Mouse (Mus musculus): ENCODE data around the gene Klhl5. TPM values are rescaled to one million over a fixed set of nuclear protein-coding genes. Genes with fewer than 3 reads are reported as not detected.

Klhl5 gene
- polyA plus RNA-seq, 1 experiment, result 9.9 TPM

GRCm38 (mm10) chr5:65097457-65097856 is 9.9 kb upstream of the Klhl5 start:
- Histone ChIP-seq H3K27me3 (ENCODE audit: control insufficient read depth, insufficient read depth, insufficient read length) (no peaks in the 10 kb centered on the region), H3K79me2 (ENCODE audit: control insufficient read depth, insufficient read depth) (no peaks in the 10 kb centered on the region), H3ac (ENCODE audit: control insufficient read depth, insufficient read length, low read depth) (no peak overlapping the region), H3K4me3 (ENCODE audit: insufficient read depth, poor library complexity, severe bottlenecking) (no peak overlapping the region), H3K79me3 (ENCODE audit: low read depth) (no peaks in the 10 kb centered on the region), H3K36me3 (ENCODE audit: control insufficient read depth, insufficient read depth) (no peaks in the 10 kb centered on the region)
- TF ChIP-seq MAX (IDR thresholded peaks at IDR 0.05) (no peak), MYOG (IDR thresholded peaks at IDR 0.05; ENCODE audit: control insufficient read depth, extremely low read depth, insufficient read length) (no peak), MYOD1 (IDR thresholded peaks at IDR 0.05; ENCODE audit: control insufficient read depth, insufficient read length, low read depth) (no peak), CTCF (IDR thresholded peaks at IDR 0.05; ENCODE audit: control insufficient read depth, insufficient read depth, insufficient read length) (no peak), CEBPB (IDR thresholded peaks at IDR 0.05; ENCODE audit: low read depth) (no peak), FOSL1 (IDR thresholded peaks at IDR 0.05; ENCODE audit: insufficient read depth, low read length, poor library complexity, severe bottlenecking) (no peak)

- H3K4me3 ChIP-seq (ENCODE audit: insufficient read depth, poor library complexity, severe bottlenecking), result no peak overlapping the region
- H3K36me3 ChIP-seq (ENCODE audit: control insufficient read depth, insufficient read depth), result no peaks in the 10 kb centered on the region
- H3K27me3 ChIP-seq (ENCODE audit: control insufficient read depth, insufficient read depth, insufficient read length), result no peaks in the 10 kb centered on the region
- H3ac ChIP-seq (ENCODE audit: control insufficient read depth, insufficient read length, low read depth), result no peak overlapping the region
- no peaks in the 10 kb centered on the region for H3K79me3 ChIP-seq (ENCODE audit: low read depth)
- no peaks in the 10 kb centered on the region for H3K79me2 ChIP-seq (ENCODE audit: control insufficient read depth, insufficient read depth)
- TF ChIP-seq CTCF (IDR thresholded peaks at IDR 0.05; ENCODE audit: control insufficient read depth, insufficient read depth, insufficient read length), result no peak
- no peak for TF ChIP-seq CEBPB (IDR thresholded peaks at IDR 0.05; ENCODE audit: low read depth)
- no peak for TF ChIP-seq FOSL1 (IDR thresholded peaks at IDR 0.05; ENCODE audit: insufficient read depth, low read length, poor library complexity, severe bottlenecking)
- TF ChIP-seq MAX (IDR thresholded peaks at IDR 0.05), result no peak
- no peak for TF ChIP-seq MYOG (IDR thresholded peaks at IDR 0.05; ENCODE audit: control insufficient read depth, extremely low read depth, insufficient read length)
- TF ChIP-seq USF1 (IDR thresholded peaks at IDR 0.05; ENCODE audit: low read depth), result no peak
- no peak for TF ChIP-seq MYOD1 (IDR thresholded peaks at IDR 0.05; ENCODE audit: control insufficient read depth, insufficient read length, low read depth)
Measured at GRCm38 (mm10) chr5:65100002-65100401, 7.3 kb upstream of the Klhl5 start.

- Histone ChIP-seq H3K79me3 (ENCODE audit: low read depth) (no peaks in the 10 kb centered on the region), H3ac (ENCODE audit: control insufficient read depth, insufficient read length, low read depth) (no peak overlapping the region), H3K27me3 (ENCODE audit: control insufficient read depth, insufficient read depth, insufficient read length) (no peaks in the 10 kb centered on the region), H3K4me3 (ENCODE audit: insufficient read depth, poor library complexity, severe bottlenecking) (no peak overlapping the region), H3K79me2 (ENCODE audit: control insufficient read depth, insufficient read depth) (no peaks in the 10 kb centered on the region), H3K36me3 (ENCODE audit: control insufficient read depth, insufficient read depth) (no peaks in the 10 kb centered on the region)
- TF ChIP-seq MYOG (IDR thresholded peaks at IDR 0.05; ENCODE audit: control insufficient read depth, extremely low read depth, insufficient read length) (no peak), USF1 (IDR thresholded peaks at IDR 0.05; ENCODE audit: low read depth) (no peak), CEBPB (IDR thresholded peaks at IDR 0.05; ENCODE audit: low read depth) (no peak)
Measured at GRCm38 (mm10) chr5:65101209-65101608, 6.1 kb upstream of the Klhl5 start.

- Histone ChIP-seq H3K79me2 (ENCODE audit: control insufficient read depth, insufficient read depth) (no peaks in the 10 kb centered on the region), H3K27me3 (ENCODE audit: control insufficient read depth, insufficient read depth, insufficient read length) (no peaks in the 10 kb centered on the region), H3K36me3 (ENCODE audit: control insufficient read depth, insufficient read depth) (no peaks in the 10 kb centered on the region), H3K79me3 (ENCODE audit: low read depth) (no peaks in the 10 kb centered on the region), H3ac (ENCODE audit: control insufficient read depth, insufficient read length, low read depth) (no peak overlapping the region), H3K4me3 (ENCODE audit: insufficient read depth, poor library complexity, severe bottlenecking) (no peak overlapping the region)
- TF ChIP-seq MYOD1 (IDR thresholded peaks at IDR 0.05; ENCODE audit: control insufficient read depth, insufficient read length, low read depth) (no peak), CTCF (IDR thresholded peaks at IDR 0.05; ENCODE audit: control insufficient read depth, insufficient read depth, insufficient read length) (no peak), FOSL1 (IDR thresholded peaks at IDR 0.05; ENCODE audit: insufficient read depth, low read length, poor library complexity, severe bottlenecking) (no peak)
Measured at GRCm38 (mm10) chr5:65101621-65102020, 5.7 kb upstream of the Klhl5 start.

GRCm38 (mm10) chr5:65102026-65102640 is 5.2 kb upstream of the Klhl5 start:
- Histone ChIP-seq H3K27me3 (ENCODE audit: control insufficient read depth, insufficient read depth, insufficient read length) (no peaks in the 10 kb centered on the region), H3K4me3 (ENCODE audit: insufficient read depth, poor library complexity, severe bottlenecking) (no peak overlapping the region), H3ac (ENCODE audit: control insufficient read depth, insufficient read length, low read depth) (no peak overlapping the region), H3K79me3 (ENCODE audit: low read depth) (no peaks in the 10 kb centered on the region), H3K79me2 (ENCODE audit: control insufficient read depth, insufficient read depth) (no peaks in the 10 kb centered on the region), H3K36me3 (ENCODE audit: control insufficient read depth, insufficient read depth) (no peaks in the 10 kb centered on the region)
- TF ChIP-seq MAX (IDR thresholded peaks at IDR 0.05) (no peak), MYOD1 (IDR thresholded peaks at IDR 0.05; ENCODE audit: control insufficient read depth, insufficient read length, low read depth) (no peak)

GRCm38 (mm10) chr5:65102641-65103042 is 4.7 kb upstream of the Klhl5 start:
- no peak overlapping the region for H3ac ChIP-seq (ENCODE audit: control insufficient read depth, insufficient read length, low read depth)
- no peaks in the 10 kb centered on the region for H3K36me3 ChIP-seq (ENCODE audit: control insufficient read depth, insufficient read depth)
- no peaks in the 10 kb centered on the region for H3K79me3 ChIP-seq (ENCODE audit: low read depth)
- TF ChIP-seq USF1 (IDR thresholded peaks at IDR 0.05; ENCODE audit: low read depth) (no peak), MAX (IDR thresholded peaks at IDR 0.05) (no peak), CEBPB (IDR thresholded peaks at IDR 0.05; ENCODE audit: low read depth) (no peak), CTCF (IDR thresholded peaks at IDR 0.05; ENCODE audit: control insufficient read depth, insufficient read depth, insufficient read length) (no peak), MYOD1 (IDR thresholded peaks at IDR 0.05; ENCODE audit: control insufficient read depth, insufficient read length, low read depth) (no peak), MYOG (IDR thresholded peaks at IDR 0.05; ENCODE audit: control insufficient read depth, extremely low read depth, insufficient read length) (no peak), FOSL1 (IDR thresholded peaks at IDR 0.05; ENCODE audit: insufficient read depth, low read length, poor library complexity, severe bottlenecking) (no peak)
- no peak overlapping the region for H3K4me3 ChIP-seq (ENCODE audit: insufficient read depth, poor library complexity, severe bottlenecking)
- H3K27me3 ChIP-seq (ENCODE audit: control insufficient read depth, insufficient read depth, insufficient read length), result no peaks in the 10 kb centered on the region
- H3K79me2 ChIP-seq (ENCODE audit: control insufficient read depth, insufficient read depth), result no peaks in the 10 kb centered on the region

Measured in C2C12 (cell line).